Mouse (Mus musculus) embryonic stem cell, embryonic (primary cell): Measurements from ENCODE around the gene Hsp90ab1.

Experiments used
- CTCF ChIA-PET, 4 experiments: fragments of 300-600 bp in 2 of 4; fragments of 350-600 bp in 2 of 4; sonication (Branson Sonifier 250); formaldehyde crosslinking; loops; one replicate each; lab custom pipeline; 2022; ENCODE audit warnings: inconsistent platforms in 2 of 4; lab: Charles Lee
- POLR2A ChIA-PET, 4 experiments: fragments of 300-600 bp in 2 of 4; fragments of 350-600 bp in 2 of 4; sonication (Branson Sonifier 250); formaldehyde crosslinking; loops; one replicate each; lab custom pipeline; 2022; ENCODE audit warnings: antibody characterized with exemption in 4 of 4, inconsistent platforms in 1 of 4; lab: Charles Lee

The Hsp90ab1 gene

GRCm38 (mm10) chr17:45573087-45573779 is at the start of gene Hsp90ab1:
Gene Hsp90ab1, minus strand, starts transcription at chr17:45573271.
- ChIA-PET POLR2A (interaction anchor here (0.6 to 28.4 kb wide), 145 partner anchors 5 to 1107 kb away, joined by 3 to 605 read pairs (median 5); partner anchors contain the start of genes Aars2 (in 4 of the 4), Mymx (in 4 of the 4), Slc35b2 (in 4 of the 4) and Nfkbie (in 3 of the 4)), CTCF (interaction anchor here (0.6 to 4.0 kb wide), 18 partner anchors 8 to 110 kb away, joined by 3 to 45 read pairs (median 4); partner anchors contain the start of genes Nfkbie (in 1 of the 4) and Slc35b2 (in 1 of the 4))

DNA sequence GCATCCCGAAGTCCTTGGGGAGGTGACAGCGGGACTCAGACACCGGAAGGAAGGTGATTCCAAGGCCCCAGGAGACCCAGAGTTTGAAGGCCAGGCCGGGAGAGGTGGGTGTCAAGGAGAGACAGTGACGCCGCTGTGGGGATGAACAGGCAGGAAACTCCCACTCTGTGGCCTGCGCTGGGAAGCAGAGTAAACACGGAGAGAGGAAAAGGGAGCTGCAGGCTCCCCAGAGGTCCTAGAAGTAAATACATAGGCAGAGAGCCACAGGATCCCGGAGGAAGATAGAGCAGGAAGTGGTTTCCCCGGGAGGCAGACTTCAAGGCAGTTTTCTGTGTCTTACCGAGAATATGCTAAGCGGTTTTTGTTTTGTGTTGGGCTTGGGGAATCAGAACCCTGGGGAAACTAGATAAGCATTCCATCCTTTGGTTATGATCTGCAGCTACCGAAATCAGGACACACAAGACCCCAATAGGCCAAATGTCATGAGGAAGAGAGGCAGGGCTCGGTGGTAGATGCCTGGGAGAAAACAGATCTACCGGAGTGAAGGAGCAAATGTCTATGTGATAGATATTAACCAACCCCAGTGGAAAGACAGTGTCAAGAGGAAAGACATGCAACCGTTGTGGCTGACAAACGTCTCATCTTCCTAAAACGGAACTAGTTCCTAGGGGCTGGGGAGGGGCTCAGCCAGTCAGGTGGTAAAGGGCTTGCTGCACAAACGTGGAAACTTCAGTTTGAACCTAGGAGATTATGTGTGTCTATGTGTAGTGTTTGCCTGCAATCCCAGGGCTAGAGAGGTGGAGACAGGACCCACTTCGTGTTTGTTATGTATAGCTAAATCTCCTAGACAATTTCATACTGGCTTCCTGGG is 46.5 kb upstream of the Hsp90ab1 start:
- ChIA-PET CTCF (interaction anchor here in 3 of 4 experiments (0.5 to 4.7 kb wide), 7 partner anchors 7 to 43 kb away, joined by 3 to 20 read pairs (median 7); no protein-coding TSS in a partner anchor), POLR2A (interaction anchor here (0.8 to 26.8 kb wide), 15 partner anchors 8 to 47 kb away, joined by 3 to 578 read pairs (median 7); partner anchors contain the start of genes Mymx (in 3 of the 4), Hsp90ab1 (in 2 of the 4) and Slc29a1 (in 1 of the 4))

DNA sequence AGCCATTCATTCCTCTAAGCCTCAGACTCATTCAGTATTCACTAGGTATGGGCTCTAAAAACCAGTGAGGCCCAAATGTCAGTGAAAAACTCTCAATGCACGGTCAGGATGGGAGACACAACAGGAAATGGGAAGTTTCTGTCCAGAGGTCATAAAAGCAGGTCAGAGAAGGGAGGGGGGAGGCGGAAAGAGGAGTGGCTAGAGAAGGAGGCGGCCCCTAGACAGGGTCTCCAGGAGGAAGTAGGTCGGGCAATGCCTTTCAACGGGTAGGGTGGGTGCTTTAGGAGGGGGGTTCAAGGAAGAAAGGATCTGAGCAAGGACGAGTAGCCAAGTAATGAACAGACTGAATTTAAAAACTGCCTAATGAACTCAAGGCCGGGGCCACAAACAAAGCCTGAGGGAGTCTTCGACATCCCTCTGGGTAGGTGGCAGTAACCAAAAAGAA is 45.9 kb upstream of the Hsp90ab1 start:
- CTCF ChIA-PET, result interaction anchor here (0.5 to 4.7 kb wide), 10 partner anchors 8 to 112 kb away, joined by 3 to 20 read pairs (median 4); partner anchors contain the start of gene Slc29a1 (in 1 of the 4)
- POLR2A ChIA-PET, result interaction anchor here (0.8 to 26.8 kb wide), 21 partner anchors 9 to 67 kb away, joined by 3 to 578 read pairs (median 7); partner anchors contain the start of genes Mymx (in 3 of the 4), Hsp90ab1 (in 2 of the 4), Mrpl14 (in 1 of the 4) and Slc29a1 (in 1 of the 4)

- ChIA-PET POLR2A (interaction anchor here (0.8 to 26.8 kb wide), 27 partner anchors 9 to 155 kb away, joined by 3 to 578 read pairs (median 7); partner anchors contain the start of genes Mymx (in 3 of the 4), Hsp90ab1 (in 2 of the 4), Mrpl14 (in 1 of the 4) and Slc29a1 (in 1 of the 4)), CTCF (interaction anchor here in 3 of 4 experiments (0.6 to 4.7 kb wide), 13 partner anchors 9 to 37 kb away, joined by 3 to 20 read pairs (median 4); partner anchors contain the start of gene Mymx (in 1 of the 3))
Measured at GRCm38 (mm10) chr17:45617655-45618054, 44.6 kb upstream of the Hsp90ab1 start.

- ChIA-PET POLR2A (interaction anchor here (0.6 to 26.8 kb wide), 24 partner anchors 8 to 110 kb away, joined by 3 to 578 read pairs (median 9); partner anchors contain the start of genes Hsp90ab1 (in 3 of the 4), Mymx (in 3 of the 4) and Slc29a1 (in 1 of the 4)), CTCF (interaction anchor here (0.6 to 4.7 kb wide), 17 partner anchors 10 to 118 kb away, joined by 3 to 20 read pairs (median 3); partner anchors contain the start of gene Slc29a1 (in 1 of the 4))
Measured at GRCm38 (mm10) chr17:45616679-45617078, 43.6 kb upstream of the Hsp90ab1 start.

- CTCF ChIA-PET, result interaction anchor here (0.6 to 4.7 kb wide), 13 partner anchors 10 to 37 kb away, joined by 3 to 20 read pairs (median 4); partner anchors contain the start of gene Slc29a1 (in 1 of the 4)
- POLR2A ChIA-PET, result interaction anchor here (0.6 to 26.8 kb wide), 15 partner anchors 7 to 109 kb away, joined by 3 to 578 read pairs (median 10); partner anchors contain the start of genes Hsp90ab1 (in 2 of the 4), Mymx (in 2 of the 4) and Slc29a1 (in 1 of the 4)
Measured at GRCm38 (mm10) chr17:45616046-45616650, 43.1 kb upstream of the Hsp90ab1 start.

- CTCF ChIA-PET, result interaction anchor here in 2 of 4 experiments (1.8 to 6.4 kb wide), 3 partner anchors 14 to 16 kb away, joined by 7 to 47 read pairs (median 8); no protein-coding TSS in a partner anchor
- POLR2A ChIA-PET, result interaction anchor here in 3 of 4 experiments (0.7 to 26.8 kb wide), 10 partner anchors 11 to 43 kb away, joined by 3 to 578 read pairs (median 11); partner anchors contain the start of genes Mymx (in 3 of the 3), Slc29a1 (in 2 of the 3) and Hsp90ab1 (in 1 of the 3)
Measured at GRCm38 (mm10) chr17:45612921-45613320, 39.9 kb upstream of the Hsp90ab1 start.

GRCm38 (mm10) chr17:45612008-45612407 is 38.9 kb upstream of the Hsp90ab1 start:
- CTCF ChIA-PET, result interaction anchor here (0.9 to 6.4 kb wide), 6 partner anchors 10 to 26 kb away, joined by 3 to 47 read pairs (median 6); partner anchors contain the start of gene Mymx (in 1 of the 4)
- POLR2A ChIA-PET, result interaction anchor here (0.7 to 26.8 kb wide), 18 partner anchors 9 to 178 kb away, joined by 3 to 578 read pairs (median 12); partner anchors contain the start of genes Mymx (in 3 of the 4), Slc29a1 (in 3 of the 4), Hsp90ab1 (in 2 of the 4) and Cdc5l (in 1 of the 4)

DNA sequence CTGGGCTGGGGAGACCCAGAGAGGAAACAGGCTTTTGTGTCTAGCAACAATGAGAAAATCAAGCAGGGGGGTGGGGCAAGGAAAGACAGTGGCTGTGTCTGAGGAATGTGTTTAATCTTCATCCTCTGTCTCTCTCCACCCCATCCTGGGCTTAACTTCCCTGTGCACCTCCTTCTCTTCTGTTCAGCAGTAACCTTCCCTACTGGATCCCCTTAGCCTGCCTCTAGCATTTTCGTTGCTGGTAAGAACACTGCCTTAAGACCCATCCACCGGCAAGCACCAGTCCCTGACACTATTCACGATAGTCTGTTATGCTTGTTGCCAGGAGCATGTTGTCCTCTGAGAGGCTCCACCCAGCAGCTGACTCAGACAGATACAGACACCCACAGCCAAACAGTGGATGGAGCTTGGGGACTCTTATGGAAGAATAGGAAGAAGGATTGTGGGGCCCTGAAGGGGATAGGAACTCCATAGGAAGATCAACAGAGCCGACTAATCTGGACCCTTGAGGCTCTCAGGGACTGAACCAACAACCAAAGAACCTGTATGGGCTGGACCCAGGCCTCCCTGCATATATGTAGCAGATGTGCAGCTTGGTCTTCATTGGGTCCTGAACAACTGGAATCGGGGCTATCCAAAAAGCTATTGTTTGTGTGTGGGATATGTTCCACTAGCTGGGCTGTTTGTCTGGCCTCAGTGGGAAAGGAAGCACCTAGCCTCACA is 37.2 kb upstream of the Hsp90ab1 start:
- ChIA-PET POLR2A (interaction anchor here (0.5 to 26.8 kb wide), 37 partner anchors 8 to 463 kb away, joined by 3 to 578 read pairs (median 8); partner anchors contain the start of genes Hsp90ab1 (in 4 of the 4), Mymx (in 4 of the 4), Slc29a1 (in 3 of the 4) and Aars2 (in 1 of the 4)), CTCF (interaction anchor here in 3 of 4 experiments (0.6 to 6.4 kb wide), 15 partner anchors 10 to 138 kb away, joined by 3 to 47 read pairs (median 5); partner anchors contain the start of gene Slc29a1 (in 1 of the 3))

GRCm38 (mm10) chr17:45608396-45608795 is 35.3 kb upstream of the Hsp90ab1 start:
- CTCF ChIA-PET, result interaction anchor here in 3 of 4 experiments (0.7 to 6.4 kb wide), 9 partner anchors 8 to 195 kb away, joined by 3 to 47 read pairs (median 6); partner anchors contain the start of gene Slc29a1 (in 1 of the 3)
- POLR2A ChIA-PET, result interaction anchor here in 2 of 4 experiments (0.9 to 26.8 kb wide), 19 partner anchors 9 to 148 kb away, joined by 3 to 578 read pairs (median 27); partner anchors contain the start of genes Hsp90ab1 (in 2 of the 2), Mymx (in 2 of the 2) and Slc29a1 (in 2 of the 2)

GRCm38 (mm10) chr17:45606992-45607879 is 34.2 kb upstream of the Hsp90ab1 start:
- CTCF ChIA-PET, result interaction anchor here in 3 of 4 experiments (0.5 to 6.4 kb wide), 9 partner anchors 7 to 194 kb away, joined by 3 to 47 read pairs (median 6); partner anchors contain the start of gene Slc29a1 (in 1 of the 3)
- POLR2A ChIA-PET, result interaction anchor here (0.5 to 26.8 kb wide), 27 partner anchors 8 to 467 kb away, joined by 3 to 578 read pairs (median 5); partner anchors contain the start of genes Aars2 (in 2 of the 4), Hsp90ab1 (in 2 of the 4), Mymx (in 2 of the 4) and Slc29a1 (in 2 of the 4)

DNA sequence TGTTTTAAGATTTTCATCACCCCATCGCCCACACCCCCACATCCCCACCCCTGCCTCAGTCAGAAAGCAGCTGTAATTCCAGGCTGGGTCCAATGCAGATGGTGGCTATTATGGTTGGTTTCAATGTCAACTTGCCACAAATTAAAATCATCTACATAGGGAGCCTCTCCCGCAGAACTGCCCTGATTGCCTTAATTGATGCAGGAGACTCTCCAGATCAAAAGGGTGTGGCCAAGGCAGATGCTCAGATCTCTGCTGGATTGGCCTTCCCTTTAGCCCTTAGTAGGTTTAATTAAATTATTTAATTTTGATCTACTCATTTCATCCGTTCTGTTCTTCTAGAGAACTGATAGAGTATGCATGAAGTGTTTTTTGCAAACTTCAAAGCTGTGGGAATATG is 29.9 kb upstream of the Hsp90ab1 start:
- CTCF ChIA-PET, result interaction anchor here in 3 of 4 experiments (0.6 to 3.5 kb wide), 11 partner anchors 14 to 69 kb away, joined by 3 to 14 read pairs (median 3); no protein-coding TSS in a partner anchor

GRCm38 (mm10) chr17:45601877-45602304 is 28.8 kb upstream of the Hsp90ab1 start, which contains the start of gene Mymx:
Gene Mymx, minus strand, starts transcription at chr17:45602102.
- ChIA-PET CTCF (interaction anchor here (0.6 to 3.8 kb wide), 27 partner anchors 8 to 1514 kb away, joined by 3 to 35 read pairs (median 5); partner anchors contain the start of gene Aars2 (in 1 of the 4)), POLR2A (interaction anchor here (0.5 to 18.1 kb wide), 61 partner anchors 8 to 1255 kb away, joined by 3 to 578 read pairs (median 5); partner anchors contain the start of genes Hsp90ab1 (in 4 of the 4), Aars2 (in 2 of the 4), Cdc5l (in 2 of the 4) and Mrpl14 (in 2 of the 4))

More for the DNA sequence above, 29.9 kb upstream of the Hsp90ab1 start:
- POLR2A ChIA-PET, result interaction anchor here (0.8 to 18.1 kb wide), 22 partner anchors 8 to 182 kb away, joined by 3 to 578 read pairs (median 10); partner anchors contain the start of genes Hsp90ab1 (in 3 of the 4) and Aars2 (in 1 of the 4)
